Mouse (Mus musculus) kidney, embryonic 16.5 days (tissue): Measurements from ENCODE around the gene Blvra. TPM values are rescaled to one million over a fixed set of nuclear protein-coding genes. Genes with fewer than 3 reads are reported as not detected.
A peak's percentile ranks its signal among the peaks of the same experiment; 100 is the strongest.
"Not testable (repeated sequence)": the region's sequence is repeated elsewhere in the genome, so short reads cannot be mapped to it uniquely, and the experiment has no call there.

Experiments
- ATAC-seq: fragments of 200-750 bp; cut with Nextera tagmentation; 2 replicates; pipeline ENCODE4 v1.8.0; 2017; ENCODE audit warnings: moderate TSS enrichment; ENCODE audit not compliant: low FRiP score, low TSS enrichment
- H3K27ac ChIP-seq: fragments of 300-500 bp; sonication (generic); 2 replicates; pipeline ENCODE4 v1.5.1; 2014; ENCODE audit warnings: low read length
- H3K27me3 ChIP-seq: fragments of 300-500 bp; sonication (generic); 2 replicates; pipeline ENCODE4 v1.6.1; 2014; ENCODE audit warnings: low read length, control low read depth, mixed read lengths; ENCODE audit not compliant: insufficient read depth
- H3K36me3 ChIP-seq: fragments of 300-500 bp; sonication (generic); 2 replicates; pipeline ENCODE4 v1.6.1; 2014; ENCODE audit warnings: low read length, control low read depth, mixed read lengths; ENCODE audit not compliant: insufficient read depth
- H3K4me1 ChIP-seq: fragments of 300-500 bp; sonication (generic); 2 replicates; pipeline ENCODE4 v1.6.1; 2014; ENCODE audit warnings: low read length, control low read depth, mixed read lengths; ENCODE audit not compliant: insufficient read depth
- H3K4me2 ChIP-seq: fragments of 300-500 bp; sonication (generic); replicated peaks from 2 replicates; pipeline ENCODE4 v1.6.1; 2014; ENCODE audit warnings: low read depth, low read length
- H3K4me3 ChIP-seq: fragments of 300-500 bp; sonication (generic); 2 replicates; pipeline ENCODE4 v1.5.1; 2014; ENCODE audit warnings: mild to moderate bottlenecking, low read length
- H3K9ac ChIP-seq: fragments of 300-500 bp; sonication (generic); replicated peaks from 2 replicates; pipeline ENCODE4 v1.6.1; 2014; ENCODE audit warnings: low read length
- H3K9me3 ChIP-seq: fragments of 300-500 bp; sonication (generic); 2 replicates; pipeline ENCODE4 v1.6.1; 2016; ENCODE audit warnings: low read length, control low read depth
- WGBS: fragments of 180-500 bp; shearing (Covaris S2); extraction: QIAGEN DNeasy Blood & Tissue Kit; methylation state at CpG from one replicate; pipeline ENCODE4 v1.1.7; 2014; 5-methylcytosine and 5-hydroxymethylcytosine counted together
- polyA plus RNA-seq: library from polyadenylated mRNA; unstranded; fragments of >200 nt; fragmentation: Nextera tagmentation; extraction: Ambion mirVana; gene quantifications from 2 replicates; pipeline ENCODE4 v1.2.1, GENCODE M21; 2015

The Blvra gene
- polyA plus RNA-seq, 1 experiment from 2014 or later = 51.5 TPM

DNA sequence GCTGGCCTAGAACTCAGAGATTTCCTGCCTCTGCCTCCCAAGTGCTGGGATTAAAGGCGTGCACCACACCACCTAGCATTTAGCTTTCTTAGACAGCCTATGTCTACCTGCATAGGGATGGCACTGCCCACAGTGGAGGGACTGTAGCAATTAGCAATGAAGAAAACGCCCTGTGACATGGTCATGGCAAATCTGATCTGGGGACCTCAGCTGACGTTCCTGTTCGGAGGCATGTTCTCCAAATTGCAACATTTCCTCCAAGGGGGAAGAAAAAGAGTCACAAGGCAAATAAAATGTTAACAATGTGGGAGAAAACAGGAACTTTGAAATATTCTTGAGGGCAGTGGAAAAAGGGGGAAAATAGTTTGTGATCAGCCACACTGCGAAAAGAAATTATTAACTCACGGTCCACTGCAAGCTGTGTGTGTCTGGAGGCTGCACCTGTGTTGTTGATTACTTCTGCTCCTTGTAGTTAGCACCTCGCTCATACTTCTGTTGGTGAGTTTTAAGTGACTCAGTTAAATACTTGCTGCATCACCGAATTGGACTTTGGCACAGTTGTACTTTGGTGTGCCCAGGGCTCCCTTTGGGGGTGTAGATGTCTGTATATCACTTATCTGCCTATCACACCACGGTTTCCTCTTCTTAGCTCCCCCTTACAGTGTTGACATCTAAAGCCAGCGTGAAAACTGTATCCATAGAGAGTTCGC, 9.6 kb downstream of the Blvra start:
- peak overlapping the region; percentile 63 for H3K27ac ChIP-seq
- H3K4me3 ChIP-seq = no peak overlapping the region

DNA sequence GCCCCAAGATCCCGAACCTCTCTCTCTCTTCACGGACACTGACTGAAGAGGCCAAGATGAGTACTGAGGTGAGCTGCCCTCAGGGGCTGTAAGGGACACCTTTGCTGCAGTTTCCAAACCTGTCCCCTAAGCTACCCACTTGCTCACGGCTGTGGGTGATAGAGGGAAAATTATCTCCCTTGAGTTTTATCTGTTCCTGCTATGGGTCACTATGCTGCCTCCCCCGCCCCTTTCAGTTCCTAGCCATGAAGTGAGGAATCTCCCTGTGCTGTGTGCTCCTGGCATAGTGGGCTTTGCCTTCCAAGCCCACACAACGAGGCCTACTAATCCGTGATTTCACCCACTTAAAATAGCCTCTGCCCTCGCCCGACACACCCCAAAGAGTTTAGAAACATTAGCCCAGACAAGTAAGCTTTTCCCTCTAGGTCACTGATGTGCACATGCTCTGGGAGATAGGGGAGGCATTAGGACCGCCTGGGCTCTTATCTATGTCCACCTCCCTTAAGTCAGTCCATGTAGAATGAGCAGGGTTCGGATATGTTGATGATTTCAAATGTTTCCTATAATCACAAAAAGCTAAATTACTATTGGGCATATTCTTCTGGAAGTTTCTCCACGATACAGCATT, 10.2 kb downstream of the Blvra start:
- Histone ChIP-seq H3K27ac (peak overlapping the region; percentile 63), H3K9ac (no peak overlapping the region), H3K27me3 (no peaks in the 10 kb centered on the region), H3K4me2 (no peak overlapping the region), H3K4me1 (no peaks in the 10 kb centered on the region), H3K36me3 (no peaks in the 10 kb centered on the region), H3K9me3 (no peaks in the 10 kb centered on the region), H3K4me3 (no peak overlapping the region)
- ATAC-seq = peak; percentile 46; the same call in 1 of the 2 replicates
- WGBS = 87% methylated on average over 11 of the region's 11 CpGs

More for the DNA sequence above, 9.6 kb downstream of the Blvra start:
- 83% methylated on average over 11 of the region's 11 CpGs for WGBS
- Histone ChIP-seq H3K9me3 (no peaks in the 10 kb centered on the region), H3K4me1 (no peaks in the 10 kb centered on the region), H3K9ac (no peak overlapping the region), H3K27me3 (no peaks in the 10 kb centered on the region), H3K4me2 (no peak overlapping the region), H3K36me3 (no peaks in the 10 kb centered on the region)
- peak; percentile 90 for ATAC-seq

DNA sequence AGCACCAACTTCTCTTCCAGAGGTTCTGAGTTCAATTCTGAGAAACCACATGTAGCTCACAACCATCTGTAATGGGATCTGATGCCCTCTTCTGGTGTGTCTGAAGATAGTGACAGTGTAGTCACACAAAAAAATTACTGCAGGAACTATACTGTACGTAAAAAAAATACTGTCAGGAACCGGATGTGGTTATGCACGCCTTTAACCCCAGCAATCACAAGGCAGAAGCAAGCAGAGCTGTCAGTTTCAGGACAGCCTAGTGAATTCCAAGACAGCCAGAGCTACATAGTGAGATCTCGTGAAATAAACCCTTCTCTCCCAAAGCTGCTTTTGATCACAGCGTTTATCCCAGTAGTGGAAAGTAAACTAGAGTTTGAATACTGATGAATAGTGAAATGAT, 15.8 kb downstream of the Blvra start:
- ATAC-seq = no peak
- no peaks in the 10 kb centered on the region for H3K9me3 ChIP-seq
- WGBS = 83% methylated on average over 5 of the region's 5 CpGs
- H3K4me2 ChIP-seq = no peak overlapping the region
- no peaks in the 10 kb centered on the region for H3K4me1 ChIP-seq
- H3K36me3 ChIP-seq = 0 out of 2 replicates have a peak, but pooled peaks cover 4% of the 10 kb centered on the region
- no peak overlapping the region for H3K4me3 ChIP-seq
- H3K9ac ChIP-seq = no peak overlapping the region
- no peaks in the 10 kb centered on the region for H3K27me3 ChIP-seq
- no peak overlapping the region for H3K27ac ChIP-seq

DNA sequence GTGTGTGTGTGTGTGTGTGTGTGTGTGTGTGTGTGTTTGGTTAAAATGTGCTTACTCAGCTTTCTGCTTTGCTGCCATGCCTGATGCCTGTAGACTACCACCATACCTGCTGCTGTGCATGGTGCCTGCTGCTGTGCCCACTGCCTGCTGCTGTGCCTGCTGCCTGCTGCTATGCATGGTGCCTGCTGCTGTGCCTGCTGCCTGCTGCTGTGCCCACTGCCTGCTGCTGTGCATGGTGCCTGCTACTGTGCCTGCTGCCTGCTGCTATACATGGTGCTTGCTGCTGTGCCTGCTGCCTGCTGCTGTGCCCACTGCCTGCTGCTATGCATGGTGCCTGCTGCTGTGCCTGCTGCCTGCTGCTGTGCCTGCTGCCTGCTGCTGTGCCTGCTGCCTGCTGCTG, 19.7 kb downstream of the Blvra start:
- not testable (repeated sequence) for H3K9me3 ChIP-seq, H3K4me1 ChIP-seq, H3K9ac ChIP-seq, H3K27ac ChIP-seq, H3K36me3 ChIP-seq, ATAC-seq, H3K4me3 ChIP-seq, H3K27me3 ChIP-seq, H3K4me2 ChIP-seq

DNA sequence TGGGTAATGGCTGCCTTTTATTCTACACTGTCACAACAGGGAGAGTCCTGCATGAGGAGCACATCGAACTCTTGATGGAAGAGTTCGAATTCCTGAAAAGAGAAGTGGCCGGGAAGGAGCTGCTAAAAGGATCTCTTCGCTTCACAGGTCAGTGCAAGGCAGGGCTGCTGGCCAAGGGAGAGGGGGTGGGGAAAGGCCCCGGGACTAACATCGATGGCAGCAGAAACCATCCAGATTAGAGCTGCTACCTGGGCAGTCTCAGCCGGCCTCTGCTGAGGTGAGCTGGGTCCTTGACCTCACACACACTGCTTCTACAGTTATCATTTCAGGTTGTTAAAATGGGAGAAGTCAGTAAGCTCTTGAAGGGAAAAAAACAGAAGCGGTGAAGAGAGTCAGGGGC, 21.5 kb downstream of the Blvra start:
- H3K4me1 ChIP-seq = no peaks in the 10 kb centered on the region
- H3K4me2 ChIP-seq = no peak overlapping the region
- H3K9ac ChIP-seq = no peak overlapping the region
- WGBS = 77% methylated on average over 8 of the region's 8 CpGs
- no peaks in the 10 kb centered on the region for H3K9me3 ChIP-seq
- H3K27me3 ChIP-seq = no peaks in the 10 kb centered on the region
- H3K36me3 ChIP-seq = 0 out of 2 replicates have a peak, but pooled peaks cover 4% of the 10 kb centered on the region
- no peak for ATAC-seq
- H3K27ac ChIP-seq = no peak overlapping the region
- H3K4me3 ChIP-seq = no peak overlapping the region

- Histone ChIP-seq H3K9me3 (no peaks in the 10 kb centered on the region), H3K4me1 (no peaks in the 10 kb centered on the region), H3K27ac (no peak overlapping the region), H3K4me2 (no peak overlapping the region), H3K27me3 (no peaks in the 10 kb centered on the region), H3K9ac (no peak overlapping the region), H3K4me3 (no peak overlapping the region), H3K36me3 (peaks cover 63% of the 10 kb centered on the region)
- no peak for ATAC-seq
- WGBS = 94% methylated on average over 4 of the region's 4 CpGs
These were observed 38.5 kb downstream of the Blvra start for GRCm38 (mm10) chr2:127108986-127109385.

- Histone ChIP-seq H3K4me2 (no peak overlapping the region), H3K36me3 (peaks cover 66% of the 10 kb centered on the region), H3K9me3 (no peaks in the 10 kb centered on the region), H3K27ac (peak overlapping the region; percentile 57), H3K9ac (0 out of 2 replicates have a peak overlapping the region, but pooled peaks have one; percentile 3), H3K4me3 (no peak overlapping the region), H3K27me3 (no peaks in the 10 kb centered on the region), H3K4me1 (no peaks in the 10 kb centered on the region)
- ATAC-seq = peak; percentile 39; the same call in 1 of the 2 replicates
- 79% methylated on average over 8 of the region's 8 CpGs for WGBS
These were observed 51.2 kb downstream of the Blvra start for GRCm38 (mm10) chr2:127121591-127122235.

- no peak for ATAC-seq
- Histone ChIP-seq H3K27me3 (no peaks in the 10 kb centered on the region), H3K27ac (no peak overlapping the region), H3K4me1 (peaks cover 21% of the 10 kb centered on the region), H3K36me3 (peaks cover 31% of the 10 kb centered on the region; the same call in 1 of the 2 replicates), H3K4me3 (no peak overlapping the region), H3K9ac (no peak overlapping the region), H3K9me3 (no peaks in the 10 kb centered on the region), H3K4me2 (no peak overlapping the region)
- WGBS = 88% methylated on average over 5 of the region's 5 CpGs
These were observed 58.5 kb downstream of the Blvra start for GRCm38 (mm10) chr2:127128926-127129325.

GRCm38 (mm10) chr2:127131353-127131752, 60.9 kb downstream of the Blvra start:
- Histone ChIP-seq H3K4me2 (peak overlapping the region; percentile 86), H3K9me3 (no peaks in the 10 kb centered on the region), H3K4me3 (no peak overlapping the region), H3K27me3 (no peaks in the 10 kb centered on the region), H3K27ac (no peak overlapping the region), H3K9ac (no peak overlapping the region), H3K4me1 (peaks cover 33% of the 10 kb centered on the region), H3K36me3 (peaks cover 9% of the 10 kb centered on the region; the same call in 1 of the 2 replicates)
- 58% methylated on average over 8 of the region's 8 CpGs for WGBS
- no peak for ATAC-seq
